Comparison of ENCODE assay signal across 33 mouse cellular contexts in genomic region chr8:122633205-122633604, GRCm38 (mm10). TPM values are rescaled to one million over a fixed set of nuclear protein-coding genes. Genes with fewer than 3 reads are reported as not detected.
DNase-seq lines count a peak whose midpoint lies in the region; ATAC-seq and TF ChIP-seq lines count a peak whose summit lies in the region.
"Had no signal": no experiment of that assay in that cellular context is flagged by ENCODE, and none has a peak within 500 bp of the region (broad histone marks: within the 10 kb centered on the region; RNA-seq: fewer than 3 reads in every experiment).

No protein-coding gene starts in this region.

- no peak for ATAC-seq in liver, embryonic 15.5 days (ENCODE audit: insufficient read depth)
- no peak for ATAC-seq in midbrain, embryonic 11.5 days (ENCODE audit: low FRiP score)
- no peak for ATAC-seq in kidney, embryonic 15.5 days (replicated peaks; ENCODE audit: low FRiP score)
- ATAC-seq: forebrain, embryonic 15.5 days; hindbrain, postnatal 0 days; inflammation-experienced regulatory T-cells, adult 6 months; intestine, embryonic 16.5 days had no signal

- H3K4me1 ChIP-seq in cerebellum, adult 2 months (ENCODE audit: control insufficient read depth, insufficient read depth, low read length), result peaks cover 23% of the 10 kb centered on the region
- H3K4me1 ChIP-seq in liver, embryonic 15.5 days (replicated peaks), result peaks cover 28% of the 10 kb centered on the region
- no peaks in the 10 kb centered on the region; the same call in none of the 2 replicates for H3K4me1 ChIP-seq in midbrain, embryonic 11.5 days (ENCODE audit: control insufficient read depth, insufficient read depth, low read length)
- H3K4me1 ChIP-seq in kidney, embryonic 15.5 days, result peaks cover 22% of the 10 kb centered on the region

- no peak overlapping the region for H3K27ac ChIP-seq in cerebellum, adult 2 months (ENCODE audit: insufficient read depth, low read length)
- H3K27ac ChIP-seq in liver, embryonic 15.5 days (replicated peaks), result 0 out of 2 replicates have a peak overlapping the region, but pooled peaks have one; percentile 2
- H3K27ac ChIP-seq in midbrain, embryonic 11.5 days (ENCODE audit: low read depth, low read length), result no peak overlapping the region
- no peak overlapping the region for H3K27ac ChIP-seq in kidney, embryonic 15.5 days
- H3K27ac ChIP-seq: embryonic facial prominence, embryonic 10.5 days; embryonic facial prominence, embryonic 13.5 days; forebrain, embryonic 12.5 days; forebrain, embryonic 15.5 days; heart, adult 2 months; heart, embryonic 10.5 days; heart, embryonic 13.5 days; hindbrain, embryonic 14.5 days; hindbrain, postnatal 0 days had no signal

- peak; percentile 65 to 76 for DNase-seq in cerebellum, adult 2 months
- no peak for DNase-seq in cerebellum, postnatal 4 days (ENCODE audit: low spot score in 2 of 2)
- DNase-seq in liver, result no peak
- peak; percentile 66 for DNase-seq in brain, adult 2 months (ENCODE audit: low read depth, low spot score)
- peak; percentile 71 to 77 for DNase-seq in cerebellum, postnatal 25 days
- DNase-seq in midbrain, embryonic 11.5 days (ENCODE audit: low spot score, missing footprints), result no peak
- DNase-seq: adrenal gland, adult 2 months; adrenal gland, postnatal 14 days; B cell, adult 2 months; embryo, embryonic 11 days; gastrocnemius, postnatal 25 days; heart, adult 2 months; heart, postnatal 14 days; heart, postnatal 4 days; kidney, adult 18-20 months had no signal

- 20% methylated on average over 14 of the region's 14 CpGs for WGBS in cerebellum, adult 2 months
- 85% methylated on average over 14 of the region's 14 CpGs for WGBS in liver, embryonic 15.5 days (ENCODE audit: insufficient replicate concordance)
- 94% methylated on average over 14 of the region's 14 CpGs for WGBS in midbrain, embryonic 11.5 days
- WGBS in kidney, embryonic 15.5 days, result 93% methylated on average over 14 of the region's 14 CpGs

- no peak overlapping the region for H3K4me2 ChIP-seq in liver, embryonic 15.5 days
- no peak overlapping the region for H3K4me2 ChIP-seq in midbrain, embryonic 11.5 days
- no peak overlapping the region for H3K4me2 ChIP-seq in kidney, embryonic 15.5 days
- H3K4me2 ChIP-seq: embryonic facial prominence, embryonic 13.5 days; forebrain, embryonic 12.5 days; forebrain, embryonic 15.5 days; heart, embryonic 13.5 days; hindbrain, embryonic 14.5 days had no signal

- no peak for TF ChIP-seq POLR2A in cerebellum, adult 2 months (IDR thresholded peaks at IDR 0.05; ENCODE audit: borderline replicate concordance, insufficient read depth, low read length)

- H3K9me3 ChIP-seq in liver, embryonic 15.5 days (replicated peaks), result no peaks in the 10 kb centered on the region
- H3K9me3 ChIP-seq in midbrain, embryonic 11.5 days (ENCODE audit: control insufficient read depth, low read length), result no peaks in the 10 kb centered on the region
- H3K9me3 ChIP-seq in kidney, embryonic 15.5 days (replicated peaks), result no peaks in the 10 kb centered on the region
- H3K9me3 ChIP-seq: embryonic facial prominence, embryonic 10.5 days; embryonic facial prominence, embryonic 13.5 days; forebrain, embryonic 12.5 days; forebrain, embryonic 15.5 days; G1E; heart, embryonic 10.5 days; heart, embryonic 13.5 days had no signal

- no peak; the same call in 1 of the 2 replicates for TF ChIP-seq CTCF in cerebellum, adult 2 months (IDR thresholded peaks at IDR 0.05; ENCODE audit: borderline replicate concordance, insufficient read depth, low read depth, low read length)

- H3K27me3 ChIP-seq in cerebellum, adult 2 months (ENCODE audit: control insufficient read depth, insufficient read depth, low read length), result no peaks in the 10 kb centered on the region
- H3K27me3 ChIP-seq in liver, embryonic 15.5 days, result peaks cover 6% of the 10 kb centered on the region; the same call in 1 of the 2 replicates
- H3K27me3 ChIP-seq in midbrain, embryonic 11.5 days (ENCODE audit: control insufficient read depth, insufficient read depth, low read length), result no peaks in the 10 kb centered on the region; the same call in 1 of the 2 replicates
- peaks cover 15% of the 10 kb centered on the region for H3K27me3 ChIP-seq in kidney, embryonic 15.5 days
- H3K27me3 ChIP-seq: CH12.LX; forebrain, embryonic 15.5 days had no signal

- no peak overlapping the region for H3K9ac ChIP-seq in liver, embryonic 15.5 days
- no peak overlapping the region for H3K9ac ChIP-seq in midbrain, embryonic 11.5 days (ENCODE audit: low read length)
- H3K9ac ChIP-seq in kidney, embryonic 15.5 days, result no peak overlapping the region
- H3K9ac ChIP-seq: embryonic facial prominence, embryonic 13.5 days; forebrain, embryonic 12.5 days; forebrain, embryonic 15.5 days; heart, embryonic 13.5 days; hindbrain, embryonic 14.5 days had no signal

- peaks cover 70% of the 10 kb centered on the region for H3K36me3 ChIP-seq in liver, embryonic 15.5 days (replicated peaks)
- H3K36me3 ChIP-seq in midbrain, embryonic 11.5 days (ENCODE audit: control insufficient read depth, insufficient read depth, low read length), result no peaks in the 10 kb centered on the region
- peaks cover 8% of the 10 kb centered on the region; the same call in 1 of the 2 replicates for H3K36me3 ChIP-seq in kidney, embryonic 15.5 days

- H3K4me3 ChIP-seq in cerebellum, adult 2 months (replicated peaks; ENCODE audit: insufficient read depth, low read depth, low read length), result no peak overlapping the region
- no peak overlapping the region for H3K4me3 ChIP-seq in liver, embryonic 15.5 days (replicated peaks)
- no peak overlapping the region for H3K4me3 ChIP-seq in midbrain, embryonic 11.5 days (ENCODE audit: low read depth, low read length)
- no peak overlapping the region for H3K4me3 ChIP-seq in kidney, embryonic 15.5 days (replicated peaks)
- H3K4me3 ChIP-seq: embryonic facial prominence, embryonic 10.5 days; embryonic facial prominence, embryonic 13.5 days; erythroblast, embryonic 14.5 days; forebrain, embryonic 12.5 days; forebrain, embryonic 15.5 days; heart, adult 2 months; heart, embryonic 10.5 days; heart, embryonic 13.5 days had no signal

RNA-seq across cellular contexts. Expression of gene Pabpn1l, which starts 10.7 kb away (rescaled TPM):
- not detected in 2 replicates for polyA plus RNA-seq in cerebellum, adult 2 months (2012; rRNA removed)
- polyA plus RNA-seq in liver, embryonic 15.5 days (2015; fragmentation: Nextera tagmentation; extraction: Ambion mirVana), result not detected in 2 replicates
- not detected in 2 replicates for polyA plus RNA-seq in midbrain, embryonic 11.5 days (2014; fragmentation: Nextera tagmentation; extraction: Ambion mirVana)
- polyA plus RNA-seq in kidney, embryonic 15.5 days (2015; fragmentation: Nextera tagmentation; extraction: Ambion mirVana), result 0.18 TPM in 1 of 2 replicates, not detected in the other
- polyA plus RNA-seq: adrenal gland, adult 2 months; cortical plate, adult 2 months; embryonic facial prominence, embryonic 10.5 days; embryonic facial prominence, embryonic 13.5 days; erythroblast, embryonic 14.5 days; forebrain, embryonic 12.5 days; forebrain, embryonic 15.5 days; G1E; heart, embryonic 13.5 days; heart, embryonic 16.5 days; hindbrain, embryonic 11.5 days; hindbrain, embryonic 14.5 days; hindbrain, postnatal 0 days; inflammation-experienced regulatory T-cells, adult 6 months; intestine, embryonic 16.5 days had no signal

RNA-seq across cellular contexts. Expression of gene Trappc2l, which starts 21.8 kb away (rescaled TPM):
- polyA plus RNA-seq in cerebellum, adult 2 months (2012; rRNA removed), result 199 and 206 TPM in 2 replicates
- 24.2 and 33.1 TPM in 2 replicates for polyA plus RNA-seq in liver, embryonic 15.5 days (2015; fragmentation: Nextera tagmentation; extraction: Ambion mirVana)
- polyA plus RNA-seq in midbrain, embryonic 11.5 days (2014; fragmentation: Nextera tagmentation; extraction: Ambion mirVana), result 43.0 and 43.7 TPM in 2 replicates
- polyA plus RNA-seq in kidney, embryonic 15.5 days (2015; fragmentation: Nextera tagmentation; extraction: Ambion mirVana), result 51.8 and 54.8 TPM in 2 replicates

RNA-seq across cellular contexts. Expression of gene Galns, which starts 21.9 kb away (rescaled TPM):
- polyA plus RNA-seq in cerebellum, adult 2 months (2012; rRNA removed), result 8.5 and 8.7 TPM in 2 replicates
- 8.2 and 8.8 TPM in 2 replicates for polyA plus RNA-seq in liver, embryonic 15.5 days (2015; fragmentation: Nextera tagmentation; extraction: Ambion mirVana)
- polyA plus RNA-seq in midbrain, embryonic 11.5 days (2014; fragmentation: Nextera tagmentation; extraction: Ambion mirVana), result 6.0 and 6.4 TPM in 2 replicates
- polyA plus RNA-seq in kidney, embryonic 15.5 days (2015; fragmentation: Nextera tagmentation; extraction: Ambion mirVana), result 14.0 and 16.0 TPM in 2 replicates

RNA-seq across cellular contexts. Expression of gene Aprt, which starts 56.5 kb away (rescaled TPM):
- polyA plus RNA-seq in cerebellum, adult 2 months (2012; rRNA removed), result 52.9 and 57.4 TPM in 2 replicates
- polyA plus RNA-seq in liver, embryonic 15.5 days (2015; fragmentation: Nextera tagmentation; extraction: Ambion mirVana), result 187 and 214 TPM in 2 replicates
- polyA plus RNA-seq in midbrain, embryonic 11.5 days (2014; fragmentation: Nextera tagmentation; extraction: Ambion mirVana), result 176 and 195 TPM in 2 replicates
- 333 and 353 TPM in 2 replicates for polyA plus RNA-seq in kidney, embryonic 15.5 days (2015; fragmentation: Nextera tagmentation; extraction: Ambion mirVana)

Comparison
In these comparisons a context has a peak if more than half of its experiments do, and no peak if none do; other contexts are left out.
1. DNase-seq: peak in cerebellum, adult 2 months (2 of 2), brain, adult 2 months (single experiment) and cerebellum, postnatal 25 days (2 of 2); none in cerebellum, postnatal 4 days (0 of 2), liver (single experiment) and midbrain, embryonic 11.5 days (single experiment).